Comparison of ENCODE assay signal across 8 mouse cellular contexts in the genomic region with DNA sequence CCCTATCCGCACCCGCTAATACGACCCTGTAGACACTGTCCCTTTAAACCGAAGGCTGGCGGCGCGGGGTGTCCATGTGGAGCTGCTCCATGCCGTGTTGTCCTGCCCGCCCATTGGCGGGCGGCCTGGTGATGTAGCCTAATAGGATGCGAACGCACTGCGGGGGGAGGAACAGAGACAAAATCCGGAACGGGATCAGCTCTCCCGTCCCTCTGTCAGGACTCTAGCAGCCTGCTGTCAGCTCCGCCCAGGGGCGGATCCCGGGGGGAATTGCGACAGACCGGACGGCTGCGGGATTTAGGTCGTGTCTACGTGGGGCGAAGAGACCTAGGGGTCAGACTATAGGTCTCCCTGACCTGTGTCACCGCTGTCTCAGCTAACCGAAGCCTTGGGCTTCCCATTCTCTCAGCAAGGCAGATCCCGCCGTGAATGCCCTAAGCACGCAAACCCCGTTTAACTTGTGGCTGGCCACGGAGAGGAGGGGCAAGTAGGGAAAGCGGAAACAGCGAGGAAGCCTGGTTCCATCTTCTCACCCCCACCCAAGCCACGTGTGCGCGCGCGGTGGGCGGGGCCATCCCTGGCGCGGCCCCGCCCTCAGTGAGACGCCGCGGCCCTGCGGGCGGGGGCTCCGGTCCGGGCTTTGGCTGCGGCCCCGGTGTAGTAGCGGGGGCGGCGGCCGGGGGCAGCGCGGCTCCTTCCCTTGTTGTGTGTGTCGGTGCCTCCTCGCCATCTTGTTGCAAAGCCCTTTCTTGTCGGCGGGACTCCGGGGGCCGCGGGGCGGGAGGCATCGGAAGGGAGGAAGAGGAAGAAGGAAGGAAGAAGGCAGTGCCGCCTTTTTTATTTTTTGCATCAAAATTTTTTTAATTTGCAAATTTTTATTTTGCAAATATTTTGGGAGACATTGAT. TPM values are rescaled to one million over a fixed set of nuclear protein-coding genes. Genes with fewer than 3 reads are reported as not detected.
DNase-seq lines count a peak whose midpoint lies in the region; ATAC-seq and TF ChIP-seq lines count a peak whose summit lies in the region.

Mnt (plus strand) TSS at position 665 of the 906 bp plus-strand sequence.

- H3K4me1 ChIP-seq in ES-E14 (ENCODE audit: control insufficient read depth in 2 of 2, insufficient read depth in 2 of 2, low read length in 2 of 2, poor library complexity in 1 of 2): peaks cover 4 to 25% of the 10 kb centered on the region in 2 experiments; a peak in 3 of 4 replicates
- peaks cover 38% of the 10 kb centered on the region for H3K4me1 ChIP-seq in forebrain, embryonic 15.5 days
- H3K4me1 ChIP-seq in lung, adult 2 months (ENCODE audit: control insufficient read depth, insufficient read depth, low read length): peaks cover 35% of the 10 kb centered on the region

- 0 out of 2 replicates have a peak, but pooled peaks cover 2% of the 10 kb centered on the region for H3K36me3 ChIP-seq in ES-E14 (ENCODE audit: control insufficient read depth, insufficient read depth, low read length, poor library complexity, severe bottlenecking)
- H3K36me3 ChIP-seq in forebrain, embryonic 15.5 days: no peaks in the 10 kb centered on the region

- under 1% methylated on average over 65 of the region's 70 CpGs for WGBS in forebrain, embryonic 15.5 days
- under 1% methylated on average over 70 of the region's 70 CpGs for WGBS in lung, adult 2 months

- H3K4me2 ChIP-seq in forebrain, embryonic 15.5 days (replicated peaks): peak within 1 kb of the TSS; percentile 90

- peak; percentile 94 for ATAC-seq in forebrain, embryonic 15.5 days (replicated peaks)
- peak; percentile 47 for ATAC-seq in neutrophil, adult 5-6 weeks (ENCODE audit: extremely low read depth, insufficient number of reproducible peaks, low FRiP score, poor library complexity, severe bottlenecking)

- no peak for TF ChIP-seq CTCF in lung, adult 2 months (IDR thresholded peaks at IDR 0.05; ENCODE audit: insufficient read depth, low read length)

- DNase-seq in ES-E14 (ENCODE audit: low read depth, low spot score): peak; percentile 98
- peak; percentile 100 for DNase-seq in cerebellum, adult 11-12 months
- peak; percentile 99 for DNase-seq in heart, postnatal 25 days (ENCODE audit: low spot score)
- peak; percentile 99 for DNase-seq in layer of hippocampus, adult 18-20 months (ENCODE audit: low spot score in 2 of 2)
- peak; percentile 99 for DNase-seq in lung, adult 2 months
- DNase-seq in thymus, adult 18-20 months: peak; percentile 90 to 94

- no peaks in the 10 kb centered on the region for H3K9me3 ChIP-seq in ES-E14 (ENCODE audit: control insufficient read depth, insufficient read depth, low read depth, low read length)
- no peaks in the 10 kb centered on the region for H3K9me3 ChIP-seq in forebrain, embryonic 15.5 days

- peak; percentile 72; the same call in 1 of the 2 replicates for TF ChIP-seq POLR2A in lung, adult 2 months (IDR thresholded peaks at IDR 0.05; ENCODE audit: borderline replicate concordance, extremely low read depth, low read depth, low read length)

- H3K4me3 ChIP-seq in ES-E14 (ENCODE audit: insufficient read depth in 1 of 2, low read depth in 1 of 2, low read length in 2 of 2, poor library complexity in 1 of 2, severe bottlenecking in 1 of 2): peak within 1 kb of the TSS; percentile 95 to 98
- H3K4me3 ChIP-seq in forebrain, embryonic 15.5 days: peak within 1 kb of the TSS; percentile 76
- H3K4me3 ChIP-seq in lung, adult 2 months (replicated peaks; ENCODE audit: extremely low read depth, low read depth, low read length): peak within 1 kb of the TSS; percentile 97

- in situ Hi-C loops in ES-E14 (cut with MboI; ENCODE audit: low sequenced_read_pairs in 2 of 2, unreplicated experiment in 2 of 2): no loop called here

- H3K27me3 ChIP-seq in forebrain, embryonic 15.5 days: no peaks in the 10 kb centered on the region

- peak within 1 kb of the TSS; percentile 97 for H3K9ac ChIP-seq in ES-E14 (ENCODE audit: insufficient read depth, low read depth, low read length, poor library complexity, severe bottlenecking)
- peak within 1 kb of the TSS; percentile 94 for H3K9ac ChIP-seq in forebrain, embryonic 15.5 days (replicated peaks)

- peak within 1 kb of the TSS; percentile 90 for H3K27ac ChIP-seq in ES-E14 (ENCODE audit: insufficient read depth, low read depth, low read length, poor library complexity, severe bottlenecking)
- peak within 1 kb of the TSS; percentile 94 for H3K27ac ChIP-seq in forebrain, embryonic 15.5 days (replicated peaks)

- intact Hi-C loops in heart, postnatal 25 days (cut with DNase I): loop anchor here (5.0 to 10.0 kb wide), 2 partner anchors 108 to 1674 kb away; partner anchors contain the start of gene Pafah1b1

TF ChIP-seq in ES-E14, 5 proteins besides CTCF, POLR2A, EP300 and RAD21:
- TF ChIP-seq MAFK (IDR thresholded peaks at IDR 0.05; ENCODE audit: insufficient read depth, low read depth, low read length) (no peak), CHD2 (IDR thresholded peaks at IDR 0.05; ENCODE audit: low read depth, low read length) (0 out of 2 replicates have a peak, but pooled peaks have one; percentile 19), ZC3H11A (IDR thresholded peaks at IDR 0.05; ENCODE audit: borderline replicate concordance, low read depth, low read length) (no peak), HCFC1 (IDR thresholded peaks at IDR 0.05; ENCODE audit: borderline replicate concordance, insufficient read depth, low read length) (peak; percentile 59; the same call in 1 of the 2 replicates), ZNF384 (IDR thresholded peaks at IDR 0.05; ENCODE audit: low read depth, low read length) (no peak)

RNA-seq across cellular contexts. Expression of gene Mnt, which starts in this region (rescaled TPM):
- 10.2 and 10.3 TPM in 2 replicates for total RNA-seq in ES-E14 (2012; rRNA removed)
- polyA plus RNA-seq in forebrain, embryonic 15.5 days (2015; fragmentation: Nextera tagmentation; extraction: Ambion mirVana): 10.0 and 10.1 TPM in 2 replicates
- total RNA-seq in heart, postnatal 25 days (2021): 10 to 100 TPM in 1 of 2 experiments, 1 to 10 TPM in 1; 9.8 to 10.6 TPM
- 10 to 100 TPM; 33.5 to 36.5 TPM for total RNA-seq in layer of hippocampus, adult 18-20 months (2021)
- 21.3 and 22.2 TPM in 2 replicates for polyA plus RNA-seq in lung, adult 2 months (2012; rRNA removed)
- total RNA-seq in neutrophil, adult 5-6 weeks (2017): 19.8 and 32.4 TPM in 2 replicates

Comparison
In these comparisons a context has a peak if more than half of its experiments do, and no peak if none do; other contexts are left out.
1. Peak in every context shown above with its lines: DNase-seq, ATAC-seq, H3K4me3 ChIP-seq and H3K27ac ChIP-seq.